Mouse (Mus musculus) spleen, adult 2 months (tissue): ENCODE data around the gene Slit3.

Source experiments
- CTCF ChIP-seq: fragments of 200-500 bp; IDR thresholded peaks from 2 replicates; pipeline ENCODE4 v1.5.1; 2011; ENCODE audit warnings: mild to moderate bottlenecking, inconsistent platforms; ENCODE audit not compliant: insufficient read depth, insufficient read length, insufficient replicate concordance; ENCODE audit errors: extremely low read depth
- POLR2A ChIP-seq: fragments of 200-500 bp; IDR thresholded peaks from 2 replicates; pipeline ENCODE4 v1.6.1; 2011; ENCODE audit warnings: low read depth, low read length, inconsistent platforms

- TF ChIP-seq CTCF, result no peak
- no peak for TF ChIP-seq POLR2A
Observed at GRCm38 (mm10) chr11:35655836-35656235, 534.8 kb downstream of the Slit3 start.
